Mouse (Mus musculus) myocyte (in vitro differentiated cells): ENCODE measurements around the gene Nde1.

ENCODE experiments used
- CEBPB ChIP-seq: IDR thresholded peaks from 2 replicates; pipeline ENCODE4 v1.6.1; 2011; ENCODE audit warnings: mild to moderate bottlenecking, moderate library complexity; ENCODE audit not compliant: poor library complexity, insufficient read depth, severe bottlenecking
- E2F4 ChIP-seq: IDR thresholded peaks from one replicate; pipeline ENCODE4 v1.6.1; 2011; ENCODE audit warnings: mild to moderate bottlenecking, control low read depth, moderate library complexity; ENCODE audit not compliant: insufficient read depth
- MAX ChIP-seq: IDR thresholded peaks from one replicate; pipeline ENCODE4 v1.6.1; 2011; ENCODE audit warnings: low read depth, mild to moderate bottlenecking, control low read depth
- MYOG ChIP-seq, 3 experiments: IDR thresholded peaks; one replicate each; pipeline ENCODE4 v1.6.1; 2011; ENCODE audit warnings: control low read depth in 2 of 3, low read depth in 2 of 3, mild to moderate bottlenecking in 2 of 3; ENCODE audit not compliant: insufficient read length in 2 of 3, control insufficient read depth in 1 of 3, insufficient read depth in 1 of 3
- POLR2A ChIP-seq: IDR thresholded peaks from one replicate; pipeline ENCODE4 v1.6.1; 2011; ENCODE audit warnings: low read depth, mild to moderate bottlenecking, control low read depth, moderate library complexity; ENCODE audit not compliant: insufficient read length
- POLR2AphosphoS2 ChIP-seq: IDR thresholded peaks from one replicate; pipeline ENCODE4 v1.6.1; 2011; ENCODE audit warnings: low read depth, control low read depth; ENCODE audit not compliant: insufficient read length
- TCF12 ChIP-seq: IDR thresholded peaks from one replicate; pipeline ENCODE4 v1.6.1; 2011; ENCODE audit warnings: mild to moderate bottlenecking, control low read depth; ENCODE audit not compliant: poor library complexity, insufficient read depth, severe bottlenecking
- TCF3 ChIP-seq: IDR thresholded peaks from one replicate; pipeline ENCODE4 v1.6.1; 2011; ENCODE audit warnings: low read depth, control low read depth; ENCODE audit not compliant: insufficient read length
- USF1 ChIP-seq: IDR thresholded peaks from one replicate; pipeline ENCODE4 v1.6.1; 2011; ENCODE audit warnings: low read depth, mild to moderate bottlenecking, control low read depth, moderate library complexity

DNA sequence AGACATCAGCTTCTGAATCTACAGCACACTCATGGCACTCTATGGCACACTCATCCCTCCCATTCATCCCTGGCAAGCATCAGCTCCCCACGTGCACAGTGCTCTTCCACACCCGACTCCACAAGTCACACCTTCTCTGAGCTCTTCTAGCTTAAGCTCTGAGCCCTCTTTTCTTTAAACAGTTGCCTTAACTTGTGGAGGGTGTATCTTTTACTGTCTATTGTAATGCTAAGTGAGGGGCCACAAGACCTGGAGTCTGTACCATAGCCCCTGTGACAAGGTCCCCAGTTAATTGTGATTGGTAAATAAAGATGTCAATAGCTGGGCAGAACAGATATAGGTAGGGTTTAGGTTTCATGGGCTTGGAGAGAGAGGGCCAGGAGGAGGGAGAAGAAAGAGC lies 39.2 kb upstream of the Nde1 start:
- no peak for TF ChIP-seq TCF12
- TF ChIP-seq MAX = no peak
- TF ChIP-seq USF1 = no peak
- no peak for TF ChIP-seq TCF3
- TF ChIP-seq POLR2AphosphoS2 = no peak
- TF ChIP-seq POLR2A = no peak
- no peak for TF ChIP-seq CEBPB
- no peak for TF ChIP-seq E2F4
- TF ChIP-seq MYOG (IDR thresholded peaks at IDR 0.05; ENCODE audit: control insufficient read depth in 1 of 3, insufficient read depth in 1 of 3, insufficient read length in 2 of 3, low read depth in 2 of 3) = no peak
